Mouse (Mus musculus) heart, postnatal 14 days (tissue): ENCODE data around the gene Dnaaf2. TPM values are rescaled to one million over a fixed set of nuclear protein-coding genes. Genes with fewer than 3 reads are reported as not detected.
"Not testable (repeated sequence)": the region's sequence is repeated elsewhere in the genome, so short reads cannot be mapped to it uniquely, and the experiment has no call there.

Source experiments
- DNase-seq, 2 experiments: peaks; one replicate each; pipeline ENCODE4 v3.0.0; 2021 to 2022
- intact Hi-C: fragments of 180-260 bp; cut with DNase I; formaldehyde crosslinking; loops from one replicate; pipeline ENCODE4 v1.15.1; 2025
- total RNA-seq, 2 experiments: library from RNA; stranded (reverse); gene quantifications; 2 replicates each; pipeline ENCODE4 v1.2.3; 2021

The Dnaaf2 gene
- total RNA-seq, 2 experiments from 2014 or later: 0.76 TPM

DNA sequence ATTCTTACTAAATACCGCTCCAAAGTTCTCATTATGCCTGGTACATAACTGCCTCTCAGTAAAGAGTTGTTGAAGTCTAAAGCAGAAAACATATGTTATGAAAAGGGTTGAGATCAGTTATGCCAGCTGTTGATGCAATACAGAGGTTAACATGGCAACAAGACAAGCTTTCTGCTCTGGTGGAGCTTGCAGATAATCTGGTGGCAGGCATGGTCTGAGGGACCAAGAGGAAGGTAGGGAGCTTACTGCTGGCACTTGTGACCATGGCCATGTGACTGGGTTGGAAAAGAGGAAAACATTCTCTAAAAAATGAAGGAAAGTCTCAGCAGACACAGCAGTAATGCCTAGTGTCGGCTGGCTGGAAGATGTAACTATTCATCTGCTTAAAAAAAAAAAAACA is 26.9 kb downstream of the Dnaaf2 start:
- intact Hi-C loops: no loop called here
- DNase-seq: no peak

DNA sequence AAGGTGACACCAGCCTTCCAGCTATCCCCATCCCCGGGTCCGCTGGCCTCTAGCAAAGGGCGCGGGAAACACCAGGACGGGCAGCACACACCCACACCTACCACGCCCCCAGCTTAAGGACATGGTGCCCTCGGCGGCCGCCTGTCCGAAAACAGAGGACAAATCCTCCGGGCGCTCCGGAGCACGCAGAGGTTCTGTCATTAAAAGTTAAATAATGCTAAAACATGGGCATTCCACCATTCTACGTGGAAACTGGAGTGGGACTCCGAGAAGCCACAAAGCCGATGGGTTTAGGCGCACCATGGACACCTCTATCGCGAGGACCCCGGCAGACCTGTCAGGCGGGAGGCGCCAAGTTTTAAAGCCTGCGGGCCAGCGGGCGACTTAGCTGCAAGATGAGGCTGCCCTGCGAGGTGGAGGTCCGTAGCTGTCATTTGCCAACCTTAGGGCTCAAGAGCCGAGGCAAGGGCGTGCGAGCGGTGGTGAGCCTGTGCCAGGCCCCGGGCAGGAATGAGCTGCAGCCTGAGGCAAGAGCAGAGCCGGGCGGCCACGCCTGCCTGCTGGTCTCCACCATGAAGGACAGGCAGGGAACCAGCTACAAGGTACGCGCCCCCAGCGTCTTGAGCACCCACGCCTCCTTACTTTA is 29.6 kb downstream of the Dnaaf2 start, which contains the start of gene Lrr1:
Lrr1 (plus strand) TSS at position 354 of the 646 bp plus-strand sequence.
- intact Hi-C loops: no loop called here
- DNase-seq: peak; percentile 87 to 90

DNA sequence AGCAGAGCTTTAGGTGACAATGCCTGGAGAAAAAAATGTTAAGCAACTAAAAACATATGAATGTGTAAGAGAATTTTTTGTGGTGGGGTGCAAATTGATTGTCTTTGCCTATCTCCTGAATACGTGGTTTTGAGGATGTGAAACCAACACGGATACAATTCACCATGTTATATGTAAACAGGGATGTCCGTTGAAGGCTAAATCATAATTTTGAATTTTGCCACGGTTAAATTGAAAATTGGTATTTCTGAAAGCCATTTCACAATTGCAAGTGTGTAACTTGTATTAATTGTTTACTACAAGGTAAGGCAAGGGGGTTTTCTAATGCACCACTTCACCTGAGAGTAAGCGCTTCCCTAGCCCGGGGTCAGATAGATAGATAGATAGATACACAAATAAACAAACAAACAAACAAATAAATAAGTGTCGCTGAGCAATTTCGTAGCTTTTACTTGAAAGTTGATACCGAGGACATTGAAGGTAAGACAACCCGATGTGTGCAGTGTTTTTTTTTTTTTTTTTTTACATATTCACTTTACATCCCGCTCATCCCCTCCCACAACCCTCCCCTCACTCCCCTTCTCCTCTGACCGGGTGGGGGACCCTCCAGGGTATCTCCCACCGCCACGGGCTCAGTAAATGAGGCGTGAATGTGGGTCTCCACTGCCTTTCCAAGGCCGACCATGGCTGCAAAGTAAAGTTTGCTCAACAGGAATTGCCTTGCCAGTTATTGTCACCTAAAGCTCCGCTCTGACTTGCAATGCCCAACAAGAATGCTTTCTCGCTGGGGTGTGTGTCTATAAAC is 30.4 kb downstream of the Dnaaf2 start:
- intact Hi-C loops: no loop called here
- DNase-seq: no peak

DNA sequence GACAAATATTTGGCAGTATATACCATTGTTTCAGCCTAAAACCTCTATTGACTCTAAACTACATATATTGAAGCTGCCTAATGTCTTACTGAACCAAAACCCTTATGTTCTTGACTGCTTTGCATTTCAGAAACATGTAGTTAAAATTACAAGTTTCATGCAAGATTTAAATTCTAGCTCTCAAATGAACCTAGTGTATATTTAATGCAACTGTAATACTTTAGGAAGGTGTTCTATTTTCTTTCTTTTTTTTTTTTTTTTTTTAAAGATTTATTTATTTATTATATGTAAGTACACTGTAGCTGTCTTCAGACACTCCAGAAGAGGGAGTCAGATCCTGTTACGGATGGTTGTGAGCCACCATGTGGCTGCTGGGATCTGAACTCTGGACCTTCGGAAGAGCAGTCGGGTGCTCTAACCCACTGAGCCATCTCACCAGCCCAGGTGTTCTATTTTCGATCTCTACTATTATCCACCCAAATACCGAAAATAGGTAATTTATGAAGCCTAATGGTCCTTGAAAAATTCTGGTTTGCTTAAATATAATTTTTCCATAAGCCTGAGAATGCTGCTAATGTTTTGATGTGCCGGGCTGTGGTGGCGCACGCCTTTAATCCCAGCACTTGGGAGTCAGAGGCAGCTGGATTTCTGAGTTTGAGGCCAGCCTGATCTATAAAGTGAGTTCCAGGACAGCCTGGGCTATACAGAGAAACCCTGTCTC is 31.2 kb downstream of the Dnaaf2 start:
- DNase-seq, intact Hi-C loops: not testable (repeated sequence)

DNA sequence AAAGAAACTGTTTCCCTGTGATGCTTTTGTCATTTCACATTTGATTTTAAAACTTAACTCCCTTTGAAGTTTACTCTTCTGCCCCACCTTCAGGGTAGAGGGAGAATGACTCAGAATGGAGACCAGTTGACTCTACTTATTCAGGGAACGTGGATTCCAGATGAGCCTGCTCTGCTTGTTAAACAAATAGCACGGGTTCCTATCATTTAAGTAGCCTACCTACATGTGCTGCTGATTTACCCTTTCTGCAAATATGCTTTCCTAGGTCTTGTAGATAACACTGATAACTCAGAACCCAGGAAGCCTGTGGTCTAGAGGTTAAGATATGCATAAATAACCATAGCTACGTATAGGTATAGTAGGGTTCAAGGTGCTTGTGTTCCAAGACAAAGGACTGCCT is 33.3 kb downstream of the Dnaaf2 start:
- intact Hi-C loops: no loop called here
- DNase-seq: no peak

DNA sequence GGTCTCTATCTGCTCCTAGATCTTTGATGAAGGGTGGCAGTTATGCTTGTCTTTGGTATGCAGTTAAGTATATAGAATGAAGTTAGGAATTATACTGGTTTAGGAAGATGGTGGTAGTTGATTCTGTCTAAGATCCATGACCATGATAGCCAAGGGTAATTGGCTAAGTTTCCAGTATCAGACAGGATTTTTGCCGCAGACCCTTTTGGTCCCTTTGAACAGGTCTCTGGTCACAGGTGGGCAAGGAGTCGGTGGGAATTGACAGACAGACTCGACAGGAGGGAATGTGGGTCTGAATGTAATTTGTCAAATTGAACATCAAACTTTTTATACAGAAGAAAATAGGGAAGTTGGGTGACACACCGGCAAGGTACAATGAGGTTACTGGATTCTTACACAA is 34.6 kb downstream of the Dnaaf2 start:
- intact Hi-C loops, DNase-seq: not testable (repeated sequence)

DNA sequence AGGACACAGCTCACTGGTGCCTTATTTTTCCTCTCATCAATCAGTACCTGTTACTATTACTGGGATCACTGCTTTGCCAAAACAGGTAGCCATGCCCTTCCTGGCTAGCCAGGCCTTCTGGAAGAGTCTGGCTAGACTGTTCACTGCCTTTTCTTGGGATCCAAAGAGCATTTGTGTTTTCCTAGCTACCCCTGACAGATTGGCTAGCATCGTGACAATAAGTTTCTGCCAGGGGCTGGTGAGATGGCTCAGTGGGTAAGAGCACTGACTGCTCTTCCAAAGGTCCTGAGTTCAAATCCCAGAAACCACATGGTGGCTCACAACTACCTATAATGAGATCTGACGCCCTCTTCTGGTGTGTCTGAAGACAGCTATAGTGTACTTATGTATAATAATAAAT is 37.6 kb downstream of the Dnaaf2 start:
- intact Hi-C loops, DNase-seq: not testable (repeated sequence)

DNA sequence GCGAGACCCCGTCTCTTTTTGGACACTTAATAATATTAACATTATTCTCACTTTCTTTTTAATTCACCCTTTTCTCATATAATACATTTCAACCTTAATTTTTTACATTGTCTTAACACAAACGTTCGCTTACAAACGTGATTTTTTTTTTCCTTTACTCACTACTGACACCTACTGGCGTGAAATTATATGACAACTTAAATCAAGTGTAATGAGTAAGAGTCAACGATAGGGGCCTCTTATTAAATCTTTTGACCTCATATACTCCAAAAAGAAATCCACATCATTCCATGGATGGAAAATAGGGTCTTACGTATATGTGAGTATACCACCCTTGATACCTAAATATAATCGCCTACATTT is 38.7 kb downstream of the Dnaaf2 start:
- intact Hi-C loops: no loop called here
- DNase-seq: peak in 1 of 2 experiments; percentile 13

DNA sequence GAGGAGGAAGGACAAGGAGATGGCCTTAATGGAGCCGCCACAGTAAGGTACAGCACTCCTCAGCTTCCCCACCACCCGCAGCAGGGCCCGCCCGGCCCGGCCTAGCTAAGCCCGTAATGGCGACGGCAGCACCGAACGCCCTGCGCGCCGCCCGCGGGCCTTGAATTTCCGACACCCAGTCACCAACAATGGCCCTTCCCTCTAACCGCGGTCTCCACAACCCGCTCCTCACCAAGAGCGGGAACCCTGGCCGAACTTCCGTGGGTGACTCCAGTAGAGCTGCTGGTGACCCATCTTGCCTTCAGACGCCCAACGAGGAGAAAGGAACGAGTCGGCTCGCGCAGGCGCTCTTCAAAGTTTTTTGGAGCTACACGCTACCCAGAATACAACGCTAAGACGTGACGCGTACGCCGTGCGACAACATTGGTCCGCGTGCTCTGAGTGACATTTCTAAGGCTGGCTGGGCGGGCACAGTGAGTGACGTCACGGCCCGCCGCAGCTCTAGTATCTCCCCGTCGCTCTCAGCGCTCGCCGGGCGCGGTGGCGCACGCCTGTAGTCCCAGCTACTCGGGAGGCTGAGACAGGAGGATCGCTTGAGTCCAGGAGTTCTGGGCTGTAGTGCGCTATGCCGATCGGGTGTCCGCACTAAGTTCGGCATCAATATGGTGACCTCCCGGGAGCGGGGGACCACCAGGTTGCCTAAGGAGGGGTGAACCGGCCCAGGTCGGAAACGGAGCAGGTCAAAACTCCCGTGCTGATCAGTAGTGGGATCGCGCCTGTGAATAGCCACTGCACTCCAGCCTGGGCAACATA is 39.3 kb downstream of the Dnaaf2 start, which contains the start of gene Rps29:
Rps29 (minus strand) TSS at position 422 of the 813 bp plus-strand sequence.
- intact Hi-C loops: not testable (repeated sequence)
- DNase-seq: peak; percentile 96

DNA sequence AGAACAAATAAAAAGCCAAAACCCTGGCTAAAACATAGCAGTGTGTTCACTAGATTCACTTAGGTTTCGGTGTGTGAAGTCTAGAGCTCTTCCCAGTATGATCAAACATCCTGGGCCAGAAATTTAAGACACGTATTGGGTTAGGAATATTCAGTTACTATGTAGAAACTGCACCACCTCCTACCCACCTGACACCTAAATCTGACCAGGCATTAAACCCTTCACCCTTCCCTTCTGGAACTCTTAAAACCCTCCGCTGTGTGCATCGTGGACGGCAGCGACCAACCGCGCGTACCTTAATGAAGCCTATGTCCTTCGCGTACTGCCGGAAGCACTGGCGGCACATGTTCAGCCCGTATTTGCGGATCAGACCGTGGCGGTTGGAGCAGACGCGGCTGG is 39.9 kb downstream of the Dnaaf2 start:
- no peak for DNase-seq
- intact Hi-C loops: no loop called here

DNA sequence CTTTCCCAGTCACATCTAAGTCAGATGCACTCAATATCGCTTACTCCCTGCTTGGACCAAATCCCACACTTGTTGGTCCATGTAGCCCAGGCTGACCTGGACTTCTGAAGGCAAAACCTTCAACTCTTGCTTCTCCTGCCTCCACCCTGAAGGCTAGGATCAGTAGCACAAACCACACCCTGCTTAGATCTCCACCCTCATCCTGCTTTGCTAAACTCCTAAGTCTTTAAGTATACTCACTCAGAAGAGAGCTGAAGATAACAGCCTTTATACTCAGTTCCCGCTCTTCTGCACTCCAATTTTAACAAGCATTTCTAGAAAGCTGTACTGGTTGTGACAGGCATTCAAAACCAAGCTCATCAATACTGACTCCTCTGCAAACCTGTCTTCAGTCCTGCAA is 41.1 kb downstream of the Dnaaf2 start:
- intact Hi-C loops: no loop called here
- no peak for DNase-seq

DNA sequence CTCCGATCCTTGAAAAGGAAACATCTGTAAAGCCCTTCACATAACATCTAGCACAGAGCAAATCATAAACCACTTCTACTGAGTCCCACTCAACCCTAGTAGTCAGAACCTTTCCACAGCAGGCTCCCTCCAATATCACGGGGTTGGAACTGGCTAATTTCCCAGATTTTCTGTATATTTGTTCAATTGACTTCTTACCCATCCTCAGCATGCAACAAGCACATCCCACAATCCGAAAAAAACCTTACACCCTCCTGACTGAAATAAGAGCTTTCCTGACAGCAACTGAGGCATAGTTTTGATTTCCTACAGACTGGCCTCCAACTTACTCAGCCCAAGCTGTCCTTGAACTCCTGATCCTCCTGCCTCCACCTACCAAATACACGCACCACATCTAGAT is 41.8 kb downstream of the Dnaaf2 start:
- intact Hi-C loops: no loop called here
- DNase-seq: no peak

DNA sequence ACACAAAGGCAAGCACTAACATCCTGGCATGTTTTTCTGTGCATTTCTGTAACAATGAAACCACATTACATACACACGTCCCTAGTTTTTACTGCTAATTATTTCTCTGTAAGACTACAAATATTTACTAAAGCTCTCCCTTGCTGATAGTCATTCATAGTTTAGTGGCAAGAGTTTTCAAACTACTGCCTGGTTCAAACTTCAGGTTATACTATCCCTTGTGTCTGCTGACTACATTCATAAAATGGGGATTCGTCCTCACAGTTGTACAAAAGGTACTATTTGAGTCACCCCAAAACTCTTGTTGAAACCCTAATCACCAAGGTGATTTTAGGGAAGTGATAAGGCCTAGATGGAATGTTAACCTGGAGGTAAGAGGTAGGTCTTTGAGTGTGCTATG is 42.3 kb downstream of the Dnaaf2 start:
- no peak for DNase-seq
- intact Hi-C loops: no loop called here

DNA sequence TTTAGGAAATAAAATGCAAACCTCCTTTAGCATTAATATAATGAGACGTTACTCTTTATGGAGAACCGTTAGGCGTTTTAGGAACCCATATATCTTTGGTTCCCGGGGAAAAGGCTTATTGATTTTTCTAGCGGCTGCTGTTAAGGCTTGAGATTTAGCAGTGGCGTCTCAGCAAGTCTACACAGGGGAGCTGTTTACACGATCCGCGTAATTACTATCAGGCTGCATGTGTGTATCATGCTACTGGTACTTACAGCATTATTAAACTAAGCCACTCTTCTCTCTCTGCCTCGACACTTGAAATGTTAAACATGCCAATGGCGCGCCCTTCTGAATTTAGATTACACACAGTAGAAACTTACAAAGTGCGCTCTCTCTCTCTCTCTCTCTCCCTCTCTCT is 48.2 kb downstream of the Dnaaf2 start:
- intact Hi-C loops: no loop called here
- DNase-seq: no peak

DNA sequence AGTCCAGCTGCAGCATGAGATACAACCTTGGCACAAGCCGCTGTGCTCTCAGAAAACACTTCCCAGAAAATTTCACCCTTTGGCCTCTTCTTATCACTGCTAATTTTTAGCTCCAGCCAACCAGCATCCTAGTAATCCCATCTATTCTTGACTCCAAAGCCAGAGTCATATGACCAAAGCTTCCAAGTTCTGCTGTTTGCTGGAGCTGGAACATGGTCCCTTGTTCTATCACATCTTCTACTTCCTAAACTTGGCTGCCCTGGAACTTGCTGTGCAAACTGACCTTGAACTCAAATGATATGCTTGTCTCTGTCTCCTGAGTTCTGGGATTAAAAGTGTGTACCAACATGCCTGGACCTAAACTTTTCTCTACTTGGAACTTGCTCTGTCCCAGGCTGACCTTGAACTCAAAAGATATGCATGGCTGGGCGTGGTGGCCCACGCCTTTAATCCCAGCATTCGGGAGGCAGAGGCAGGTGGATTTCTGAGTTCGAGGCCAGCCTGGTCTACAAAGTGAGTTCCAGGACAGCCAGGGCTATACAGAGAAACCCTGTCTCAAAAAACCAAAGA is 51.0 kb downstream of the Dnaaf2 start:
- intact Hi-C loops: no loop called here
- peak in 1 of 2 experiments; percentile 7 for DNase-seq

DNA sequence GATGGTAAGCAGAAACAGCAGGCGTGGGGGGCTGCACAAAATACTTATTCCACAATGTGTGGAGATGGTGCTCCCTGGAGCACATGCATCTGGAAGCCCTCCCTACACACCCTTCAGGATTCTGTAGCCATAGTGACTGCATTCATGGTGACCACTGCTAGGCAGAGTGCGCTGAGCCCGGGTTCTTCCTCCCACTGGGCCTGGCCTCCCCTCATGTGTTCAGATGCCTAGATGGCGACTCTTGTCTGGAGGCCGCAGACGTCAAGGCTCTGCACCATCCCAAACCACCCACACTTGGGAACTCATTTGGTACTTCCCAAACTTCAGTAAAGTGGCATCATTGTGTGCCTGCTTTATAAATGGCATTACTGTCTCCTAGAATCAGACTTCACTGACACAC is 54.8 kb downstream of the Dnaaf2 start:
- DNase-seq: no peak

DNA sequence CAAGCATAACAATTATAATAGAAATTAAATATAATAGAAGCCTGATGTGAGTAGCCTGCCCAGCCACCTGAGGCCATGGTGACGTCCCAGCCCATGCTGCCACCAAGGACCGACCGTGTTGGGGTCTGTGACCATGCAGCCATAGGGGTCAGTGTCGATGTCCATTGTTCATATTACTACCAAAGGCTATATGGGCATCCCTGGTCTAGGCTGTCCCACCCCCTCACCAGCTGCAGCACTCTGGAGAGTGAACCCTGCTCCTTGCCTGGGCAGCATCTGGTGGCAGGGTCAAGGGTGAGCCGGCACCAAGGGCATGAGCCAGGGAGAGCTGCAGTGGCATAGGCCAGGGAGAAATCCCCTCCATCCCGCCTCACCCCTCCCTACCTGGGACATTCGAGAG is 58.4 kb downstream of the Dnaaf2 start:
- intact Hi-C loops: no loop called here

More for the DNA sequence above, 54.8 kb downstream of the Dnaaf2 start:
- intact Hi-C loops: no loop called here

DNA sequence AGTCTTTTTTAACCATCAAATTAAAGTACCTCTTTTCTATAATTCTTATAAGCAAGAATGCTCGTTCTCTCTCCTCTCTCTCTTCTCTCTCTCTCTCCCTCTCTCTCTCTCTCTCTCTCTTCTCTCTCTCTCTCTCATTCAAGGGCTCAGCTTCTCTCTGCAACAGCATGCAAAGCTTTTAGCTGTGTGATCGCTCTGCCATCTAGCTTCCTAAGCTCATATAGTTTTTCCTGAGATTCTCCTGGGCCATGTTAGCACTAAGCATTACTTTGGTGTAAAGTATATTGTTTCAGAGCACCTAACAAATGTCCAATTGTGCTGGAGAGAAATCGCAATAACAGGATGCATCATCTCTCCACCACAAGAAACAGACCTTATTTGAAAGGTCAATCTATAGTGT is 59.0 kb downstream of the Dnaaf2 start:
- intact Hi-C loops: no loop called here
- DNase-seq: no peak

More for the DNA sequence above, 58.4 kb downstream of the Dnaaf2 start:
- no peak for DNase-seq
